Mouse (Mus musculus): Measurements from ENCODE around the gene Sbk1. TPM values are rescaled to one million over a fixed set of nuclear protein-coding genes. Genes with fewer than 3 reads are reported as not detected.

Gene Sbk1
- polyA plus RNA-seq, 1 experiment from 2014 or later, result 130 TPM

DNA sequence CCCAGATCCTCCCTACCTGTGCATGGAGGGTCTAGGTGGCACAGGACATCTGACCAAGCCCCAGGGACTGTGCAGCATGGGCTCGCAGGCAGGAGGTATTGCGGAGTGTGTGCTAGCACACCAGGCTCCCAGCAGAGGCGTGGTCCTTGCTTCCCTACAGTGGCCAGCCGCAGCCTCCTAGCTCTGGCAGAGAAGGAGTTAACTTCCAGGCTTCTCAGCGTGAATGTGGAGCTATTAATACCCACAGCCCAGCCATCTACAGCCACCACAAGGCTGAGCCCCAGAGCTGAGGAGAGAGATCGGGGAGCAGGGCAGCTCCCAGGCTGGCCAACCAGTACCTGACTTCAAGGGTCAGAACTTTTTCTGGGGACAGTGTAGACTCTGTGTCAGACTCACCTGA is 24.3 kb upstream of the Sbk1 start:
- H3K9me3 ChIP-seq, result no peaks in the 10 kb centered on the region
- no peaks in the 10 kb centered on the region for H3K36me3 ChIP-seq
- H3K9ac ChIP-seq, result 0 out of 2 replicates have a peak overlapping the region, but pooled peaks have one; percentile 1
- peak; percentile 58 for ATAC-seq (ENCODE audit: insufficient number of reproducible peaks, insufficient read depth, low FRiP score, low TSS enrichment)
- no peak overlapping the region for H3K27ac ChIP-seq
- WGBS, result 11% methylated on average over 6 of the region's 6 CpGs
- H3K4me3 ChIP-seq, result no peak overlapping the region
- H3K4me1 ChIP-seq, result peaks cover 9% of the 10 kb centered on the region
- H3K4me2 ChIP-seq (replicated peaks), result peak overlapping the region; percentile 28
- H3K27me3 ChIP-seq, result peaks cover 9% of the 10 kb centered on the region

- 47% methylated on average over 17 of the region's 17 CpGs for WGBS
- Histone ChIP-seq H3K36me3 (no peaks in the 10 kb centered on the region), H3K4me3 (no peak overlapping the region), H3K27me3 (peaks cover 9% of the 10 kb centered on the region), H3K4me1 (peaks cover 9% of the 10 kb centered on the region), H3K4me2 (replicated peaks) (peak overlapping the region; percentile 28), H3K9me3 (no peaks in the 10 kb centered on the region), H3K27ac (no peak overlapping the region), H3K9ac (0 out of 2 replicates have a peak overlapping the region, but pooled peaks have one; percentile 1)
- ATAC-seq (ENCODE audit: insufficient number of reproducible peaks, insufficient read depth, low FRiP score, low TSS enrichment), result 0 out of 2 replicates have a peak, but pooled peaks have one; percentile 36
Measured at GRCm38 (mm10) chr7:126248641-126249141, 23.7 kb upstream of the Sbk1 start.

- no peak overlapping the region for H3K4me3 ChIP-seq
- H3K36me3 ChIP-seq, result no peaks in the 10 kb centered on the region
- no peak for ATAC-seq (ENCODE audit: insufficient number of reproducible peaks, insufficient read depth, low FRiP score, low TSS enrichment)
- H3K27me3 ChIP-seq, result peaks cover 9% of the 10 kb centered on the region
- no peaks in the 10 kb centered on the region for H3K9me3 ChIP-seq
- WGBS, result 74% methylated on average over 5 of the region's 5 CpGs
- no peak overlapping the region for H3K9ac ChIP-seq
- H3K27ac ChIP-seq, result no peak overlapping the region
- H3K4me2 ChIP-seq (replicated peaks), result no peak overlapping the region
- H3K4me1 ChIP-seq, result peaks cover 9% of the 10 kb centered on the region
Measured at GRCm38 (mm10) chr7:126249146-126249545, 23.3 kb upstream of the Sbk1 start.

DNA sequence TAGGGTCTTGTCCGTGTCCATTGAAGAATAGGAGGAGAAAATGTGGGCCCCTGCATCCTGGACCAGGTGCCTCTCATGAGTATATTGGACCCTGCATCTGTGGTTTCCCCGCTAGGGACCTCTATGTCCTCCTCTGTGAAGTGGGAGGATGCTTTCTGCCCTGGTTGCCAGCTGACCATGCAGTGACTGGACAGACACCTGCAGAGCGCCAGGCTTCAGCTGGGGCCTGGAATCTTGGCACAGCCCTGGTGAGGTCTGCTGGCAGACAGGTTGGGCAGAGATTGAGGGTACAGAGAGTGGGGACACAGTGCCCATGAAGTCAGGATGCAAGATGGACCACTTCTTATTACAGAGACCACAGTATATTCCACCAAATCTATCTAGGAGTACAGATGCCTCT is 22.4 kb upstream of the Sbk1 start:
- no peak overlapping the region for H3K4me3 ChIP-seq
- 0 out of 2 replicates have a peak overlapping the region, but pooled peaks have one; percentile 0 for H3K9ac ChIP-seq
- ATAC-seq (ENCODE audit: insufficient number of reproducible peaks, insufficient read depth, low FRiP score, low TSS enrichment), result no peak
- no peaks in the 10 kb centered on the region for H3K36me3 ChIP-seq
- WGBS, result 84% methylated on average over 3 of the region's 3 CpGs
- H3K4me1 ChIP-seq, result peaks cover 9% of the 10 kb centered on the region
- no peaks in the 10 kb centered on the region for H3K9me3 ChIP-seq
- no peak overlapping the region for H3K4me2 ChIP-seq (replicated peaks)
- peaks cover 9% of the 10 kb centered on the region for H3K27me3 ChIP-seq
- no peak overlapping the region for H3K27ac ChIP-seq

DNA sequence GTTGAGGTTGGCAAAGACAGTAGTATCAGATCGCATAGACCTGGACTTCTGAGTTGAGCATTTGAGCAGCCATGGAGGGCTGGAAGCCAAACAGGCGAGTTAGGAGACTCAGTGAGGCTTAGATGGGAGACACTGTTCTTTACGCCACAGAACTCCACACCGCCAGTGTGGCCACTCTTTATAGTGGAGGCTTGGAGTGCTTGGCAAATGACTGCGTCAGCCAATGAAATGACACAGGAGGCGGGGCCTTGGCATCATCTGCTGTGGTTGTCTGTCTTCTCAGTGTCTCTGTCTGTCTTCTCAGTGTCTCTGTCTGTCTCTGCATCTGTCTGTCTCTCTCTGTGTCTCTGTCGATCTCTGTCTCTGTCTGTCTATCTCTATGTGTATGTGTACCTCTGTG is 21.9 kb upstream of the Sbk1 start:
- WGBS, result 74% methylated on average over 7 of the region's 7 CpGs
- Histone ChIP-seq H3K4me3 (no peak overlapping the region), H3K27me3 (peaks cover 9% of the 10 kb centered on the region), H3K9me3 (no peaks in the 10 kb centered on the region), H3K4me1 (peaks cover 9% of the 10 kb centered on the region), H3K27ac (no peak overlapping the region), H3K4me2 (replicated peaks) (no peak overlapping the region), H3K36me3 (no peaks in the 10 kb centered on the region), H3K9ac (no peak overlapping the region)
- no peak for ATAC-seq (ENCODE audit: insufficient number of reproducible peaks, insufficient read depth, low FRiP score, low TSS enrichment)

DNA sequence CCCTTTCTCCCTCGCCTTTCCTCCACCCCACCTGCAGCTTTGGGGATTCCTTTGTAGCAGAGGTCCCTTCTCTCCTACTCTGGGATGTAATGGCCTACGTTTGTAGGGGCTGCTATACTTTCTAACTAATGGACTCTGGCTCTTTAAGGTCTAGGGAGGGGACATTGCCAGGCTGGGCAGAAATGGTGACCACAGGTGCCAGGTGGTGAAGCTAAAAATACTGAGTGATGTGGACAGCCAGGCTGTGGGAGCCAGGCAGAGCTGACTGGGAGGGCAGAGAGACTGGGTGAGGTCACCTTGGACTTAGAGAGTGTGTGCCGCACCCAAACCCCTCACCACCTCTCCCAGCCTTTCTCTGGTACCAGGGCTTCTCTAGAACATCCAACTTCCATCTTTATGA is 20.7 kb upstream of the Sbk1 start:
- Histone ChIP-seq H3K27ac (no peak overlapping the region), H3K4me3 (no peak overlapping the region), H3K9me3 (no peaks in the 10 kb centered on the region), H3K4me2 (replicated peaks) (no peak overlapping the region), H3K36me3 (no peaks in the 10 kb centered on the region), H3K9ac (no peak overlapping the region), H3K27me3 (peaks cover 9% of the 10 kb centered on the region), H3K4me1 (peaks cover 9% of the 10 kb centered on the region)
- WGBS, result 70% methylated on average over 3 of the region's 3 CpGs
- ATAC-seq (ENCODE audit: insufficient number of reproducible peaks, insufficient read depth, low FRiP score, low TSS enrichment), result no peak

DNA sequence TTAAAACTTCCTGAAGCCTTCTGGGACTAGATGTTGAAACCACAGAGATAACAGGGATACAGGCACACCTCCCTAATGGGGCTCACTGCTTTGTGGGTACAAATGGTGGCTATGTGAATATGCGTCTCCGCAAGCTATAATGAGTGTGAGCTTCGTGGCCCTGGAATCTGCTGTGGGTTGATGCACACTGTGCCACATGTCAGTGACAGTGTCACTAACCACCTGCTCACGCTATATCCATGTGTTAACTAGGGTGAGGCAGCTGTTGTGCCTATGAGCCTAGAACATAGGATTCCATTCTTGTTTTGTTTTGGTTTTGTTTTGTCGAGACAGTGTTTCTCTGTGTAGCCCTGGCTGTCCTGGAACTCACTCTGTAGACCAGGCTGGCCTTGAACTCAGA is 20.2 kb upstream of the Sbk1 start:
- no peak overlapping the region for H3K4me2 ChIP-seq (replicated peaks)
- H3K9me3 ChIP-seq, result no peaks in the 10 kb centered on the region
- H3K27ac ChIP-seq, result no peak overlapping the region
- H3K4me1 ChIP-seq, result peaks cover 9% of the 10 kb centered on the region
- WGBS, result 91% methylated on average over 5 of the region's 5 CpGs
- no peaks in the 10 kb centered on the region for H3K36me3 ChIP-seq
- peaks cover 9% of the 10 kb centered on the region for H3K27me3 ChIP-seq
- ATAC-seq (ENCODE audit: insufficient number of reproducible peaks, insufficient read depth, low FRiP score, low TSS enrichment), result no peak
- H3K4me3 ChIP-seq, result no peak overlapping the region
- no peak overlapping the region for H3K9ac ChIP-seq

DNA sequence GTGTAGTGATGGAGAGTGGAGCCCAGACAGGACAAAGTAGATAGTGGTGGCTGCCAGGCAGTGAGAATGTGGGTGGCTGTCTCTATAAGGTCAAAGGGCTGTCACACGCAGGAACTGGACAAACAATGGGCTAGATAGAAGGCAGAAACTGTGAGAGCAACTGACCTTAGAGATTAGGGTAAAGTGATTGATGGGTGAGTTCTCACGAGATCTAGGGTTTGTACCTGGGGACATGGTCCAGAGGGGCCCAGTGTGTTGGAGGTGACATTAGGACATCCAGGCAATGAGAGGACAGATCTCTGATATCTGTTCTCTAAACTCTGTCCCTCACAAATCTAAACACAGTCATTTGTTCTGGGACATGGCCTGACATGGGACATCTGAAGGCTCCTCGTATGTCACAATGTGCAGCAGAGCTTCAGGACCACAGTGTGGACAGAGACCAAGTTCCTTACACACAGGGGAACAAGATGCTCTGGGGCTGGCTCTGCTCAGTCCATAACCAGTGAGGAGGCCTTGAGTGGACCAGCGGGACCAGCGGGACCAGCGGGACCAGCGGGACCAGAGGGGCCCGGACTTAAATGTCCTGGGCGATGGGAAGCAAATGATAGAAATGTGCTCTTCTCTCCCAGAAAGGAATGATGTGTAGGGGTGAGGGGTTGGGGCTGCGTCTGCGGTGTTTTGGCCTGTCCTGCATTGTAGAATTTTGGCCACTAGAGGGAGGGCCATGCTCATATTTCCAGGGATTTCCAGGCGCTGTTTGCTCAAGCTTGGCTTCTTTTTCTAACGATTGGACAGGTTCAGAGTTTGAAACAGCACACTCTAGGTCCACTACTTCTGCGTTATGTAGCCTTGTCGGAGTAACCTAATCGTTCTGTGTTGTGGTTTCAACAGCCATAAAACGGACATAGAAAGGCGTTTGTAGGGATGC is 11.9 kb upstream of the Sbk1 start:
- H3K9me3 ChIP-seq, result no peaks in the 10 kb centered on the region
- H3K9ac ChIP-seq, result no peak overlapping the region
- no peak for ATAC-seq (ENCODE audit: insufficient number of reproducible peaks, insufficient read depth, low FRiP score, low TSS enrichment)
- H3K36me3 ChIP-seq, result no peaks in the 10 kb centered on the region
- H3K4me2 ChIP-seq (replicated peaks), result no peak overlapping the region
- no peaks in the 10 kb centered on the region for H3K27me3 ChIP-seq
- peaks cover under 1% of the 10 kb centered on the region; the same call in 1 of the 2 replicates for H3K4me1 ChIP-seq
- no peak overlapping the region for H3K4me3 ChIP-seq
- no peak overlapping the region for H3K27ac ChIP-seq
- WGBS, result 14% methylated on average over 18 of the region's 18 CpGs

- Histone ChIP-seq H3K9me3 (no peaks in the 10 kb centered on the region), H3K27ac (no peak overlapping the region), H3K36me3 (no peaks in the 10 kb centered on the region), H3K27me3 (no peaks in the 10 kb centered on the region), H3K4me1 (peaks cover 11% of the 10 kb centered on the region), H3K4me2 (replicated peaks) (no peak overlapping the region), H3K4me3 (no peak overlapping the region), H3K9ac (no peak overlapping the region)
- ATAC-seq (ENCODE audit: insufficient number of reproducible peaks, insufficient read depth, low FRiP score, low TSS enrichment), result no peak
- WGBS, result 80% methylated on average over 4 of the region's 4 CpGs
Measured at GRCm38 (mm10) chr7:126261823-126262222, 10.6 kb upstream of the Sbk1 start.

- ATAC-seq (ENCODE audit: insufficient number of reproducible peaks, insufficient read depth, low FRiP score, low TSS enrichment), result no peak
- no peak overlapping the region for H3K9ac ChIP-seq
- 20% methylated on average over 7 of the region's 7 CpGs for WGBS
- H3K4me1 ChIP-seq, result peaks cover 11% of the 10 kb centered on the region
- no peaks in the 10 kb centered on the region for H3K36me3 ChIP-seq
- H3K4me3 ChIP-seq, result no peak overlapping the region
- no peaks in the 10 kb centered on the region for H3K9me3 ChIP-seq
- no peaks in the 10 kb centered on the region for H3K27me3 ChIP-seq
- no peak overlapping the region for H3K27ac ChIP-seq
- no peak overlapping the region for H3K4me2 ChIP-seq (replicated peaks)
Measured at GRCm38 (mm10) chr7:126263964-126264363, 8.5 kb upstream of the Sbk1 start.

GRCm38 (mm10) chr7:126265949-126266348 is 6.5 kb upstream of the Sbk1 start:
- H3K4me1 ChIP-seq, result peaks cover 12% of the 10 kb centered on the region
- no peaks in the 10 kb centered on the region for H3K36me3 ChIP-seq
- 63% methylated on average over 9 of the region's 9 CpGs for WGBS
- no peaks in the 10 kb centered on the region for H3K27me3 ChIP-seq
- no peaks in the 10 kb centered on the region for H3K9me3 ChIP-seq
- ATAC-seq (ENCODE audit: insufficient number of reproducible peaks, insufficient read depth, low FRiP score, low TSS enrichment), result 0 out of 2 replicates have a peak, but pooled peaks have one; percentile 4
- no peak overlapping the region for H3K4me2 ChIP-seq (replicated peaks)
- H3K27ac ChIP-seq, result no peak overlapping the region
- no peak overlapping the region for H3K4me3 ChIP-seq
- H3K9ac ChIP-seq, result no peak overlapping the region

DNA sequence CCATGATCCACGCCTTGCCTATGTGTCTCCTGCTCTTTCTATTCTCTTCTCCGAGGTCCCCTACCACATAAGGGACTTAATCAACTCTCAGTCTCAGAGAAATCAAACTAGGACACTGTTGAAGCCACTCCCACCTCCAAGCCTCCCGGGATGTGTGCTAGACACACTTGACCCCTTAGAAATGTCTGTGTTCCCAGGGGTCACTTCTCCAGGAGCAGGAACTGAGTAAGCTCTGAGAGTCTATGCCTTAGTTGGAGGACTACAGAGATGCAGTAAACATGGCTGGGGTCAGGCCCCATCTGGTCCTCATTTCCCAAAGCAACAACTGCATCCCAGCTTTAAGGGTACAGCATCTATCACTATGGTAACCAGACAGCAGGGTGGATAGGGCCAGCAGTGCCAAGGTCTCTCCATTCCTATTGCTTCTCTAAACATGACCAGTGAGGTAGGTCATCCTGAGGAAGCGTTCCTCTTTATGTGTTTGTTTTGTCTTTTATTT is 6.0 kb upstream of the Sbk1 start:
- H3K4me2 ChIP-seq (replicated peaks), result no peak overlapping the region

More for the DNA sequence above, 6.0 kb upstream of the Sbk1 start:
- ATAC-seq (ENCODE audit: insufficient number of reproducible peaks, insufficient read depth, low FRiP score, low TSS enrichment), result no peak
- Histone ChIP-seq H3K27ac (no peak overlapping the region), H3K4me1 (peaks cover 17% of the 10 kb centered on the region), H3K36me3 (no peaks in the 10 kb centered on the region), H3K9me3 (no peaks in the 10 kb centered on the region), H3K27me3 (no peaks in the 10 kb centered on the region), H3K4me3 (no peak overlapping the region), H3K9ac (no peak overlapping the region)
- WGBS, result 57% methylated on average over 4 of the region's 4 CpGs
